Mouse (Mus musculus) B cell, adult 62 days (primary cell): ENCODE results near the gene Tex2. TPM values are rescaled to one million over a fixed set of nuclear protein-coding genes. Genes with fewer than 3 reads are reported as not detected.

Experiments used
- total RNA-seq: library from RNA; stranded (reverse); gene quantifications from 4 replicates; pipeline ENCODE4 v1.2.4, GENCODE M21; 2023

Gene Tex2
- total RNA-seq: 11.8 to 15.3 TPM (median 13.1 TPM) in 4 replicates

DNA sequence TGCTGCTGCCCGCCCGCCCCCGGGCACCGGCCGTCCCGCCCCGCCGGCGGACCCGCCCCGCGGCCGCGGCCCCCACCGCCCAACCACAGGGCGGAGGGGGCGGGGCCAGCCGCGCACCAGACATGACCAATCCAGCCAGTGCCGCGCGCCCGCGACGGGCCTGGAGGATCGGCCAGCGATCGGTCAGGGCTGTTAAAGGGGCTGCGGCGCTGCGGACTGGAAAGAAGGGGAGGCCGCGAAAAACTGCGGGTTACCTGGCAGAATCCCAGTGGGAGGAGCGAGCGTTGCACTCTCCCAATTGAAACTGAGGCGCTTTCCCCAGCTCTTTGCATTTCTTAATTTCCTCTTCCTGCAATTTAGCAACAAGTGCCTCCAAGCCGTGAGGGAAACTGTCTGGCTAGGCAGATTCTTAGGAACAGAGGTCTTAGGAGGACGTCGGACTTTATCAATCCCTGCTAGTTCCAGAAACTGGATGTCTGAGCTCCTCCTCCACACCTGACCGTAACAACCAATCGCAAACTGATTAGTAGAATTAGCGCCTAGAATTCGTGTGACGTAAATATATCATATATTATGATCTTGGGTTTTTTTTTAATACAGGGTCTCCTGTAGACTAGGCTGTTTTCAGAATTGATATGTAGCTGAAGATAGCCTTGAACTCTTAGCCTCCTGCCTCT is at the start of gene Tex2:
Gene Tex2 (minus strand): TSS at position 463 of the 677 bp plus-strand sequence.

DNA sequence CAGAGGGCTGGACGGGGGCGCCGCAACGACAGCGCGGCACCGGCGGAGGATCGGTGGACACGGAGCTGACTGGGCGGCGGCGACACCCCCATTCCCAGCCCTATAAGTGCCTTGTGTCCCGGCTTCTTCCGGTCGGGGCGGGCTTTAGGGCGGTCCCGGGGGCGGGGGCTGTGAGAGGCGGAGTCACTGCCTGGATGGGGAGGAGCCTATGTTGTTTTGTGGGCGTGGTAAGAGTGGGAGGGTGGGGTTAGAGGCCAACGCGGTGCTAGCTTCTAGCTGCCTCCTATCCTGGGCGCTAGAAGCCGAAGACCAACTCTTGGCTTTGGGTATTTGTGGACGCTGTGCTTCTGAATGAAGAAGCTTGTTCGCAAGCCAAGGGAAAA is 125.5 kb downstream of the Tex2 start, which contains the start of gene Ern1:
Gene Ern1 (minus strand): TSS at position 120 of the 383 bp plus-strand sequence.

Other genes with a start within 250 kb of the Tex2 start
- not detected in 4 replicates for gene Prr29, start 248.0 kb downstream of the Tex2 start, total RNA-seq
- 73.9 to 83.6 TPM (median 78.4 TPM) in 4 replicates for gene Icam2, start 225.3 kb downstream of the Tex2 start, total RNA-seq
- gene Ern1, start 125.6 kb downstream of the Tex2 start, total RNA-seq: 11.1 to 13.5 TPM (median 11.6 TPM) in 4 replicates
- gene Pecam1, start 137.2 kb upstream of the Tex2 start, total RNA-seq: 236 to 256 TPM (median 243 TPM) in 4 replicates
- gene Milr1, start 137.8 kb upstream of the Tex2 start, total RNA-seq: 14.2 to 19.3 TPM (median 18.9 TPM) in 4 replicates
- 50.8 to 63.0 TPM (median 58.9 TPM) in 4 replicates for gene Polg2, start 166.1 kb upstream of the Tex2 start, total RNA-seq
- gene Ddx5, start 175.8 kb upstream of the Tex2 start, total RNA-seq: 3,223 to 3,518 TPM (median 3,346 TPM) in 4 replicates
- gene Cep95, start 175.8 kb upstream of the Tex2 start, total RNA-seq: 21.4 to 31.1 TPM (median 25.6 TPM) in 4 replicates